11 mouse cellular contexts compared by ENCODE assay signal in the genomic region with DNA sequence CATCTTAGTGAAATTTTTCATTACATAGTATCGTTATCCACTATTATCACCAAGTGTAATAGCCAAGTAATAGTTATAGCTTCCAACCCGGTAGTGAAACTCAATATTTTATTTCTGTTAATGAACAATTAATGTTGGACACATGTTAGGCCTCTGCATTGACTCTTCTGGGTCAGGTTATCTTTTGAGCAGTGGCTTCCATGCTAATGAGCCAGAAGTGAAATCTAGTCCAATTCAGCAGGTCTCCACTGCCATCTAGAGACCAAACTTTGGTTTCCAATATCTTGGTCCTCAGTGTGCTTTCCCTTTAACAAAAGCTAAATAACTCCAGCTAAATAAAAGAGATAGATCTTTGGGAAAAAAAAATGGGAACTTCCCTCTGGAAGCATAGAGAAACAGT.
A peak's percentile ranks its signal among the peaks of the same experiment; 100 is the strongest.
DNase-seq lines count a peak whose midpoint lies in the region; ATAC-seq and TF ChIP-seq lines count a peak whose summit lies in the region.
"Had no signal": no experiment of that assay in that cellular context is flagged by ENCODE, and none has a peak within 500 bp of the region (broad histone marks: within the 10 kb centered on the region; RNA-seq: fewer than 3 reads in every experiment).

No protein-coding gene starts in this region.

- no peak overlapping the region for H3K9ac ChIP-seq in midbrain, embryonic 15.5 days
- no peak overlapping the region for H3K9ac ChIP-seq in midbrain, embryonic 11.5 days (ENCODE audit: low read length)

- H3K36me3 ChIP-seq in midbrain, embryonic 15.5 days (replicated peaks) = no peaks in the 10 kb centered on the region
- no peaks in the 10 kb centered on the region for H3K36me3 ChIP-seq in midbrain, embryonic 11.5 days (ENCODE audit: control insufficient read depth, insufficient read depth, low read length)
- H3K36me3 ChIP-seq: heart, embryonic 10.5 days had no signal

- H3K4me2 ChIP-seq in midbrain, embryonic 15.5 days = no peak overlapping the region
- no peak overlapping the region for H3K4me2 ChIP-seq in midbrain, embryonic 11.5 days

- H3K9me3 ChIP-seq in midbrain, embryonic 15.5 days = no peaks in the 10 kb centered on the region
- H3K9me3 ChIP-seq in midbrain, embryonic 11.5 days (ENCODE audit: control insufficient read depth, low read length) = no peaks in the 10 kb centered on the region
- H3K9me3 ChIP-seq: heart, embryonic 10.5 days had no signal

- intact Hi-C loops in gastrocnemius, adult 2 months (cut with DNase I) = no loop called here

- peak; percentile 20; the same call in 1 of the 2 replicates for TF ChIP-seq CTCF in gastrocnemius, adult 2 months (IDR thresholded peaks at IDR 0.05)

- H3K4me1 ChIP-seq in midbrain, embryonic 15.5 days = no peaks in the 10 kb centered on the region
- no peaks in the 10 kb centered on the region for H3K4me1 ChIP-seq in midbrain, embryonic 11.5 days (ENCODE audit: control insufficient read depth, insufficient read depth, low read length)
- H3K4me1 ChIP-seq: heart, embryonic 10.5 days had no signal

- ATAC-seq in midbrain, embryonic 15.5 days (replicated peaks) = 0 out of 2 replicates have a peak, but pooled peaks have one; percentile 50
- no peak for ATAC-seq in midbrain, embryonic 11.5 days (ENCODE audit: low FRiP score)

- H3K27ac ChIP-seq in gastrocnemius, adult 2 months = no peak overlapping the region
- no peak overlapping the region for H3K27ac ChIP-seq in midbrain, embryonic 15.5 days
- H3K27ac ChIP-seq in midbrain, embryonic 11.5 days (ENCODE audit: low read depth, low read length) = no peak overlapping the region
- H3K27ac ChIP-seq: heart, embryonic 10.5 days had no signal

- no peaks in the 10 kb centered on the region for H3K27me3 ChIP-seq in midbrain, embryonic 15.5 days (replicated peaks)
- no peaks in the 10 kb centered on the region for H3K27me3 ChIP-seq in midbrain, embryonic 11.5 days (ENCODE audit: control insufficient read depth, insufficient read depth, low read length)

- no peak overlapping the region for H3K4me3 ChIP-seq in gastrocnemius, adult 2 months
- no peak overlapping the region for H3K4me3 ChIP-seq in midbrain, embryonic 15.5 days
- H3K4me3 ChIP-seq in midbrain, embryonic 11.5 days (ENCODE audit: low read depth, low read length) = no peak overlapping the region
- H3K4me3 ChIP-seq: heart, embryonic 10.5 days; myocyte had no signal

- WGBS in midbrain, embryonic 15.5 days = 71% methylated on average over 2 of the region's 2 CpGs
- WGBS in midbrain, embryonic 11.5 days = 78% methylated on average over 2 of the region's 2 CpGs

- no peak for DNase-seq in gastrocnemius, adult 2 months
- no peak for DNase-seq in gastrocnemius, adult 18-20 months (ENCODE audit: low spot score)
- no peak for DNase-seq in midbrain, embryonic 11.5 days (ENCODE audit: low spot score, missing footprints)
- peak; percentile 4 for DNase-seq in forelimb bud, embryonic 11.5 days (ENCODE audit: low read depth, low spot score)
- DNase-seq in retina, postnatal 1 day = peak; percentile 24
- no peak for DNase-seq in adrenal gland, postnatal 4 days (ENCODE audit: low spot score in 2 of 2)
- DNase-seq in adipocyte (ENCODE audit: low spot score) = no peak
- DNase-seq: cerebellum, adult 18-20 months had no signal

Comparison
In these comparisons a context has a peak if more than half of its experiments do, and no peak if none do; other contexts are left out.
1. DNase-seq: peak in forelimb bud, embryonic 11.5 days (single experiment) and retina, postnatal 1 day (single experiment); none in gastrocnemius, adult 2 months (single experiment), gastrocnemius, adult 18-20 months (single experiment), midbrain, embryonic 11.5 days (single experiment), adrenal gland, postnatal 4 days (0 of 2) and adipocyte (single experiment).